Mouse (Mus musculus) midbrain, embryonic 15.5 days (tissue): ENCODE measurements around the gene Fth1. TPM values are rescaled to one million over a fixed set of nuclear protein-coding genes. Genes with fewer than 3 reads are reported as not detected.

ENCODE experiments used
- ATAC-seq: fragments of 200-750 bp; cut with Nextera tagmentation; replicated peaks from 2 replicates; pipeline ENCODE4 v1.8.0; 2017; ENCODE audit warnings: moderate TSS enrichment
- H3K27ac ChIP-seq: fragments of 300-500 bp; sonication (generic); 2 replicates; pipeline ENCODE4 v1.5.1; 2015; ENCODE audit warnings: mild to moderate bottlenecking, inconsistent platforms
- H3K27me3 ChIP-seq: fragments of 300-500 bp; sonication (generic); replicated peaks from 2 replicates; pipeline ENCODE4 v1.6.1; 2015; ENCODE audit warnings: inconsistent platforms
- H3K36me3 ChIP-seq: fragments of 300-500 bp; sonication (generic); replicated peaks from 2 replicates; pipeline ENCODE4 v1.6.1; 2015; ENCODE audit warnings: inconsistent platforms
- H3K4me1 ChIP-seq: fragments of 300-500 bp; sonication (generic); 2 replicates; pipeline ENCODE4 v1.6.1; 2015; ENCODE audit warnings: inconsistent platforms
- H3K4me2 ChIP-seq: fragments of 300-500 bp; sonication (generic); 2 replicates; pipeline ENCODE4 v1.6.1; 2015; ENCODE audit warnings: inconsistent platforms, mild to moderate bottlenecking, moderate library complexity
- H3K4me3 ChIP-seq: fragments of 300-500 bp; sonication (generic); 2 replicates; pipeline ENCODE4 v1.5.1; 2015; ENCODE audit warnings: mild to moderate bottlenecking, inconsistent platforms
- H3K9ac ChIP-seq: fragments of 300-500 bp; sonication (generic); 2 replicates; pipeline ENCODE4 v1.6.1; 2015; ENCODE audit warnings: mild to moderate bottlenecking, inconsistent platforms
- H3K9me3 ChIP-seq: fragments of 300-500 bp; sonication (generic); 2 replicates; pipeline ENCODE4 v1.6.1; 2016; ENCODE audit warnings: inconsistent platforms
- WGBS: fragments of 180-500 bp; shearing (Covaris S2); methylation state at CpG from one replicate; pipeline ENCODE4 v1.1.7; 2015; ENCODE audit warnings: mixed read lengths; 5-methylcytosine and 5-hydroxymethylcytosine counted together
- polyA plus RNA-seq: library from polyadenylated mRNA; unstranded; fragments of >200 nt; fragmentation: Nextera tagmentation; extraction: Ambion mirVana; gene quantifications from 2 replicates; pipeline ENCODE4 v1.2.1, GENCODE M21; 2015

The Fth1 gene
- polyA plus RNA-seq, 1 experiment from 2014 or later = 1,452 TPM

- Histone ChIP-seq H3K4me3 (no peak overlapping the region), H3K4me1 (no peaks in the 10 kb centered on the region), H3K27ac (no peak overlapping the region), H3K9me3 (no peaks in the 10 kb centered on the region), H3K9ac (no peak overlapping the region), H3K27me3 (no peaks in the 10 kb centered on the region), H3K4me2 (no peak overlapping the region), H3K36me3 (no peaks in the 10 kb centered on the region)
- WGBS = 80% methylated on average over 3 of the region's 3 CpGs
- no peak for ATAC-seq
Observed at GRCm38 (mm10) chr19:9946986-9947385, 33.4 kb upstream of the Fth1 start.

- Histone ChIP-seq H3K9ac (no peak overlapping the region), H3K36me3 (no peaks in the 10 kb centered on the region), H3K4me3 (no peak overlapping the region), H3K27me3 (no peaks in the 10 kb centered on the region), H3K9me3 (no peaks in the 10 kb centered on the region), H3K4me2 (no peak overlapping the region), H3K4me1 (no peaks in the 10 kb centered on the region), H3K27ac (no peak overlapping the region)
- ATAC-seq = no peak
- WGBS = 71% methylated on average over 3 of the region's 3 CpGs
Observed at GRCm38 (mm10) chr19:9952390-9952789, 28.0 kb upstream of the Fth1 start.

GRCm38 (mm10) chr19:9952912-9953311 lies 27.5 kb upstream of the Fth1 start:
- ATAC-seq = no peak
- H3K27me3 ChIP-seq = no peaks in the 10 kb centered on the region
- 85% methylated on average over 3 of the region's 3 CpGs for WGBS

GRCm38 (mm10) chr19:9954055-9954810 lies 26.2 kb upstream of the Fth1 start:
- 45% methylated on average over 7 of the region's 7 CpGs for WGBS
- H3K4me1 ChIP-seq = no peaks in the 10 kb centered on the region
- H3K4me2 ChIP-seq = no peak overlapping the region
- H3K9ac ChIP-seq = no peak overlapping the region
- no peak overlapping the region for H3K4me3 ChIP-seq
- H3K36me3 ChIP-seq = no peaks in the 10 kb centered on the region
- ATAC-seq = 0 out of 2 replicates have a peak, but pooled peaks have one; percentile 39
- H3K27me3 ChIP-seq = no peaks in the 10 kb centered on the region
- no peaks in the 10 kb centered on the region for H3K9me3 ChIP-seq
- H3K27ac ChIP-seq = peak overlapping the region; percentile 36; the same call in 1 of the 2 replicates

More at GRCm38 (mm10) chr19:9952912-9953311, 27.5 kb upstream of the Fth1 start:
- H3K4me1 ChIP-seq = no peaks in the 10 kb centered on the region
- no peak overlapping the region for H3K4me2 ChIP-seq
- no peak overlapping the region for H3K9ac ChIP-seq
- H3K9me3 ChIP-seq = no peaks in the 10 kb centered on the region
- H3K4me3 ChIP-seq = no peak overlapping the region
- H3K36me3 ChIP-seq = no peaks in the 10 kb centered on the region
- H3K27ac ChIP-seq = no peak overlapping the region

- Histone ChIP-seq H3K27ac (peak overlapping the region; percentile 36; the same call in 1 of the 2 replicates), H3K4me1 (no peaks in the 10 kb centered on the region), H3K4me3 (no peak overlapping the region), H3K27me3 (no peaks in the 10 kb centered on the region), H3K9ac (no peak overlapping the region), H3K36me3 (no peaks in the 10 kb centered on the region), H3K4me2 (no peak overlapping the region), H3K9me3 (no peaks in the 10 kb centered on the region)
- ATAC-seq = no peak
- WGBS = 55% methylated on average over 5 of the region's 5 CpGs
Observed at GRCm38 (mm10) chr19:9954811-9955202, 25.6 kb upstream of the Fth1 start.

- ATAC-seq = no peak
- 78% methylated on average over 1 of the region's 1 CpGs for WGBS
- H3K4me1 ChIP-seq = no peaks in the 10 kb centered on the region
- H3K9me3 ChIP-seq = no peaks in the 10 kb centered on the region
- H3K36me3 ChIP-seq = no peaks in the 10 kb centered on the region
- no peak overlapping the region for H3K4me3 ChIP-seq
- H3K9ac ChIP-seq = no peak overlapping the region
- H3K27ac ChIP-seq = no peak overlapping the region
- no peak overlapping the region for H3K4me2 ChIP-seq
- no peaks in the 10 kb centered on the region for H3K27me3 ChIP-seq
Observed at GRCm38 (mm10) chr19:9955438-9955837, 25.0 kb upstream of the Fth1 start.

GRCm38 (mm10) chr19:9956624-9957388 lies 23.6 kb upstream of the Fth1 start:
- no peaks in the 10 kb centered on the region for H3K9me3 ChIP-seq
- H3K27ac ChIP-seq = no peak overlapping the region
- no peak overlapping the region for H3K4me3 ChIP-seq
- H3K27me3 ChIP-seq = no peaks in the 10 kb centered on the region
- WGBS = 71% methylated on average over 4 of the region's 4 CpGs
- no peaks in the 10 kb centered on the region for H3K4me1 ChIP-seq
- no peaks in the 10 kb centered on the region for H3K36me3 ChIP-seq
- ATAC-seq = no peak
- no peak overlapping the region for H3K4me2 ChIP-seq
- no peak overlapping the region for H3K9ac ChIP-seq

- H3K9me3 ChIP-seq = no peaks in the 10 kb centered on the region
- no peak for ATAC-seq
- H3K36me3 ChIP-seq = no peaks in the 10 kb centered on the region
- H3K9ac ChIP-seq = no peak overlapping the region
- no peaks in the 10 kb centered on the region for H3K27me3 ChIP-seq
- WGBS = 87% methylated on average over 5 of the region's 5 CpGs
- no peak overlapping the region for H3K27ac ChIP-seq
- H3K4me2 ChIP-seq = no peak overlapping the region
- H3K4me1 ChIP-seq = no peaks in the 10 kb centered on the region
- H3K4me3 ChIP-seq = no peak overlapping the region
Observed at GRCm38 (mm10) chr19:9957965-9958364, 22.4 kb upstream of the Fth1 start.

GRCm38 (mm10) chr19:9960769-9961168 lies 19.6 kb upstream of the Fth1 start:
- 74% methylated on average over 5 of the region's 5 CpGs for WGBS
- H3K4me2 ChIP-seq = no peak overlapping the region
- H3K27ac ChIP-seq = no peak overlapping the region
- no peaks in the 10 kb centered on the region for H3K36me3 ChIP-seq
- no peaks in the 10 kb centered on the region for H3K9me3 ChIP-seq
- H3K27me3 ChIP-seq = no peaks in the 10 kb centered on the region
- no peak overlapping the region for H3K9ac ChIP-seq
- ATAC-seq = no peak
- H3K4me1 ChIP-seq = no peaks in the 10 kb centered on the region
- H3K4me3 ChIP-seq = no peak overlapping the region

- ATAC-seq = no peak
- Histone ChIP-seq H3K9ac (no peak overlapping the region), H3K4me3 (no peak overlapping the region), H3K4me2 (no peak overlapping the region), H3K27me3 (no peaks in the 10 kb centered on the region), H3K27ac (no peak overlapping the region), H3K36me3 (no peaks in the 10 kb centered on the region), H3K9me3 (no peaks in the 10 kb centered on the region), H3K4me1 (no peaks in the 10 kb centered on the region)
- WGBS = 28% methylated on average over 7 of the region's 7 CpGs
Observed at GRCm38 (mm10) chr19:9964205-9964916, 16.0 kb upstream of the Fth1 start.

GRCm38 (mm10) chr19:9966096-9966867 lies 14.1 kb upstream of the Fth1 start:
- WGBS = 77% methylated on average over 2 of the region's 2 CpGs
- Histone ChIP-seq H3K4me2 (no peak overlapping the region), H3K36me3 (no peaks in the 10 kb centered on the region), H3K9me3 (no peaks in the 10 kb centered on the region), H3K9ac (no peak overlapping the region), H3K27me3 (no peaks in the 10 kb centered on the region), H3K4me3 (no peak overlapping the region), H3K4me1 (no peaks in the 10 kb centered on the region), H3K27ac (no peak overlapping the region)
- ATAC-seq = no peak
